Mouse (Mus musculus): ENCODE measurements around the gene Gm49333.

The Gm49333 gene

GRCm38 (mm10) chr16:20611357-20612227 is at the start of gene Gm49333, which contains the start of the genes Eef1akmt4 and Alg3:
Gm49333 (plus strand) TSS chr16:20611610.
Eef1akmt4 (plus strand) TSS chr16:20611593.
Alg3 (minus strand) TSS chr16:20611735.
- peak in 1 of 2 experiments; percentile 67 for DNase-seq (ENCODE audit: low spot score in 2 of 2)

- no peak for DNase-seq (ENCODE audit: low spot score in 2 of 2)
Observed at GRCm38 (mm10) chr16:20565075-20565474, 46.3 kb upstream of the Gm49333 start.

- DNase-seq (ENCODE audit: low spot score in 2 of 2): peak; percentile 33 to 48
Observed at GRCm38 (mm10) chr16:20589366-20589938, 22.0 kb upstream of the Gm49333 start, which contains the start of gene Vwa5b2. Vwa5b2 (plus strand) TSS chr16:20589471.

- peak; percentile 31 to 44 for DNase-seq (ENCODE audit: low spot score in 2 of 2)
Observed at GRCm38 (mm10) chr16:20589939-20590679, 21.3 kb upstream of the Gm49333 start.

- DNase-seq (ENCODE audit: low spot score in 2 of 2): no peak
Observed at GRCm38 (mm10) chr16:20590680-20591038, 20.8 kb upstream of the Gm49333 start.

- no peak for DNase-seq (ENCODE audit: low spot score in 2 of 2)
Observed at GRCm38 (mm10) chr16:20591076-20591705, 20.2 kb upstream of the Gm49333 start.

GRCm38 (mm10) chr16:20595060-20595673 is 16.2 kb upstream of the Gm49333 start:
- DNase-seq (ENCODE audit: low spot score in 2 of 2): no peak

- no peak for DNase-seq (ENCODE audit: low spot score in 2 of 2)
Observed at GRCm38 (mm10) chr16:20595737-20596136, 15.7 kb upstream of the Gm49333 start.

- DNase-seq (ENCODE audit: low spot score in 2 of 2): no peak
Observed at GRCm38 (mm10) chr16:20596687-20597441, 14.5 kb upstream of the Gm49333 start.

GRCm38 (mm10) chr16:20600511-20600910 is 10.9 kb upstream of the Gm49333 start:
- DNase-seq (ENCODE audit: low spot score in 2 of 2): no peak

- DNase-seq (ENCODE audit: low spot score in 2 of 2): no peak
Observed at GRCm38 (mm10) chr16:20604705-20605104, 6.7 kb upstream of the Gm49333 start.

- DNase-seq (ENCODE audit: low spot score in 2 of 2): peak in 1 of 2 experiments; percentile 54
Observed at GRCm38 (mm10) chr16:20610501-20611356, 681 bp upstream of the Gm49333 start.

- no peak for DNase-seq (ENCODE audit: low spot score in 2 of 2)
Observed at GRCm38 (mm10) chr16:20619541-20620398, 8.4 kb downstream of the Gm49333 start.

GRCm38 (mm10) chr16:20620399-20620735 is 9.0 kb downstream of the Gm49333 start:
- DNase-seq (ENCODE audit: low spot score in 2 of 2): no peak

GRCm38 (mm10) chr16:20620751-20621190 is 9.4 kb downstream of the Gm49333 start:
- no peak for DNase-seq (ENCODE audit: low spot score in 2 of 2)

GRCm38 (mm10) chr16:20621191-20621990 is 10.0 kb downstream of the Gm49333 start, which contains the start of gene Camk2n2:
Camk2n2 (minus strand) TSS chr16:20621287.
- DNase-seq (ENCODE audit: low spot score in 2 of 2): peak in 1 of 2 experiments; percentile 33

GRCm38 (mm10) chr16:20621991-20622685 is 10.7 kb downstream of the Gm49333 start:
- peak; percentile 51 to 53 for DNase-seq (ENCODE audit: low spot score in 2 of 2)
